Mouse (Mus musculus): Measurements from ENCODE around the gene Syk. TPM values are rescaled to one million over a fixed set of nuclear protein-coding genes. Genes with fewer than 3 reads are reported as not detected.

Gene Syk
- total RNA-seq, 1 experiment from 2014 or later: 3.4 TPM

DNA sequence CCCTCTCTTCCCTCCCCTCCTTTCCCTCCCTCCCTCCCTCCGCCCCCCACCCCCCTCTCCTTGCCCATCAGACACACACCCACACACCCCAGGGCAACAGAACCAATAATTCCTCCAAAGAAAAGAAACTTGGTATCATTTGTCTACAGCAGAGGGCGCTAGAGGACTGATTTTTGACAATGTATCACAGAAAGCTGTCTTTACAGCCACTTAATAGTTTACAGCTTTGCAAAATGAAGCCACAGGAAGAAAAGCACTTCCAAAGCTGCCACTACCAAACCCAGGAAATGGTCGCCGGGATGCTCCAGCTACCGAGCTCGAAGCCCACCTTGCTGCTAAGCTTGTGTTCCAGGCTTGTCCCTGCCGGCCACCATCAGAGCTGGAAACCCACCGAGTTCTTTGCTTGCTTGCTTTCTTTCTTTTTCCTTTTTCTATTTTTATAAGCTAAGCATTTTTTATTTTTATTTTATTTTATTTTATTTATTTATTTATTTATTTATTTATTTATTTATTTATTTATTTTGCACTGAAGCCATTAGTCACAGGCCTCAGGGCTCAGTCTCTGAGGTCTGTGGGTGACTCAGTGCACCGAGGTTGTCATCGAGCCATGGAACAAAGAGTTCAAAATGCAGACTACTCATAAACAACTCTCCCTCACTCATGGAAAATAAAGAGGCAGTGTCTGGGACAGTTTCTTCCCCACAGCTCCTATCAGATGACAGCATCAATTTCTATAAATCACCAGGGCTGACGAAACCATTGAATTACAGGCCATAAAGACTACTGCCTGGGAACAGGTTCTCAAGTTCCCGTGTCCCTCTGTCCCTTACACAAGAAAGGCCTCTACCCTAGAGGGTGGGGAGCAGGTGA is 68.6 kb downstream of the Syk start:
- DNase-seq: peak; percentile 35

- DNase-seq: no peak
These were observed 69.3 kb downstream of the Syk start for GRCm38 (mm10) chr13:52652253-52652628.

DNA sequence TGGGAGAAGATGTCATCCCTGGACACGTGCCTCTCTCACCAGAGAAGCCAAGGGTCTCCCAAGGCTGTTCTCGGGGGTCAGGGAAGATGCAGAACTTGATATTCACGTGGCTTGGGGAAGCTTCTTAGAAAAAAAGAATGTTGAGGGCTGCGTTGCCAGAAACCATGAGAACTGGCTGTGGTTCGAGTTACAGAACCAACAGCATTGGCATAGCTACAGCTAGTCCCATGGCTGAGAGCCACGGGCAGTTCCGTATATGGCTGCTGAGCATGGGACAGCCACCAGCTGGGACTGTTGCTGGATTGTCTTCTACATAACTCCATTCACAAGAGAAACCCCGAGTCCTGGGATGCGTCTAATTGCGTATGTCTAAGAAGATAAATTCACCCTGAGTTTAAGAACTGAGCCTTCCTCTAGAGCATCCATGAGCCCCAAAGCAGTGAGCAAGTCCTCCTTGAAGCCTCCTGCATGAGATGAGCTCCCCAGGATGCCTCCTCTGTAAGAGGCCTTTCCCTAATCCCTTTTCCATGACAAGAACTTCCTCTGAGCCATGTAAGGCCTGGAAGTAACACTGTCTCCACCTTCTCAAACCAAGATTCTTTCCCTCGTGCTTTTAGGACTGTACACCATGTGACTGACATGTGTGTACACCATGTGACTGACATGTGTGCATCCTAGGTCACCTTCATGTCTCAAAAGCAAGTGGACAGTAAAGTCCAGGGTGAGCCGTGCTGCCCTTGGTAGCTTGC is 71.3 kb downstream of the Syk start:
- DNase-seq: no peak

GRCm38 (mm10) chr13:52654830-52655308 is 71.9 kb downstream of the Syk start:
- no peak for DNase-seq

DNA sequence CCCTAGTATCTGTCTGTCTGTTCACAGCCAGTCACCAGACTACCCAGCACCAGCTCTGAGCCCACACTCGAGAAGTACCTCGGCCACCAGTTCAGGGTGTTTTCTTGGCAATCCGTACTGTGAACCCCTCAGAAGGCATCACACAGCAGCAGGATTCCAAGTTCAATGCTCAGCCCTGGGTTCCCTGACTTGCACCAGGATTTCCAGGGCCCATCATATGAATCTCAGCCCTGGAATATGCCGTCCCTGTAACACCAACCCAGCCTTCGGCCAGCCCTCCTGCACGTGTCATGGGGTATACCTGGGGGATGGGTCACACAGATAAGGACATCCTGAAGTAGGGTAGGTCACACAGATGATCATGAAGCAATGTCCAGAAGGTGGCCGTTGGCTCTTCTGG is 75.0 kb downstream of the Syk start:
- no peak for DNase-seq

- DNase-seq: peak; percentile 64
These were observed 75.5 kb downstream of the Syk start for GRCm38 (mm10) chr13:52658477-52658876.

GRCm38 (mm10) chr13:52659171-52659665 is 76.2 kb downstream of the Syk start:
- DNase-seq: no peak

- DNase-seq: peak; percentile 47
These were observed 86.9 kb downstream of the Syk start for GRCm38 (mm10) chr13:52669889-52670288.

- no peak for DNase-seq
These were observed 90.3 kb downstream of the Syk start for GRCm38 (mm10) chr13:52673272-52673671.

DNA sequence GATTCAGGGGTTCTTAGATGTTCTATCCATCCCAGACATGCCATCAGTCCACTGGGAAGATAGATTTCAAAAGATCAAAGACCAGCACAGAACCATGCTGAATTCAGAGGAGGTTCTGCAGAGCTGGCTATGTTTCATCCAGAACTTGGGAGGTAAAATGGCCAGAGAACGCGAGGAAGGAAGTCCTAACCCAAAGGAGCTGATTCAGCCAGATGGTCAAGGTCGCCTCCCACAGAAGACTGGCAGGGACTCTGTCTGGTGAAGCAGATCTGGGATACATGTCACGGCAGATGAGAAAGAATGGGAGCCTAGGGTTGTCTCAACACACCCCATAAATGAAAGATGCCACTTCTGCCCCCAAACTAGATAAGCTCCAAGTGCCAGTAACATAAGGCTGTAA is 90.9 kb downstream of the Syk start:
- peak; percentile 12 for DNase-seq

DNA sequence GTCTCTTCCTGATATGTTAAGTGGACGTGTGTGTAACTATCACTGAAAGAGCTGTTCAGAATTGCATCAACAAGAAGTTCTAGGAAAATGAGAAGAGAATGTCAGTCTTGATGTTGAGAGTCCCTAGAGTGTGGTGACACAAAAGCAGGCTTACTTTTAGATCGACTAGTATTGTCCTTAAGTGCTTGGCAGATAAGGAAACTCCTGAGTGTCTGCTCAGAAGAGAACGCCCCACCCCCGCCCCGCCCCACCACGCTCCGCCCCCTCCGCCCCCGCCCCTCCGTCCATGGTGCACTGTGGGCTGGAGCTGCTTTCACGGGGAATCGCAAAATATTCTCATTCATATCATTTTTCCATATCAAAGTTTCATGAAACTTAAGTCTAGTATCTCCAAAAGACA is 91.9 kb downstream of the Syk start:
- no peak for DNase-seq

- DNase-seq: no peak
These were observed 92.7 kb downstream of the Syk start for GRCm38 (mm10) chr13:52675526-52676294.

DNA sequence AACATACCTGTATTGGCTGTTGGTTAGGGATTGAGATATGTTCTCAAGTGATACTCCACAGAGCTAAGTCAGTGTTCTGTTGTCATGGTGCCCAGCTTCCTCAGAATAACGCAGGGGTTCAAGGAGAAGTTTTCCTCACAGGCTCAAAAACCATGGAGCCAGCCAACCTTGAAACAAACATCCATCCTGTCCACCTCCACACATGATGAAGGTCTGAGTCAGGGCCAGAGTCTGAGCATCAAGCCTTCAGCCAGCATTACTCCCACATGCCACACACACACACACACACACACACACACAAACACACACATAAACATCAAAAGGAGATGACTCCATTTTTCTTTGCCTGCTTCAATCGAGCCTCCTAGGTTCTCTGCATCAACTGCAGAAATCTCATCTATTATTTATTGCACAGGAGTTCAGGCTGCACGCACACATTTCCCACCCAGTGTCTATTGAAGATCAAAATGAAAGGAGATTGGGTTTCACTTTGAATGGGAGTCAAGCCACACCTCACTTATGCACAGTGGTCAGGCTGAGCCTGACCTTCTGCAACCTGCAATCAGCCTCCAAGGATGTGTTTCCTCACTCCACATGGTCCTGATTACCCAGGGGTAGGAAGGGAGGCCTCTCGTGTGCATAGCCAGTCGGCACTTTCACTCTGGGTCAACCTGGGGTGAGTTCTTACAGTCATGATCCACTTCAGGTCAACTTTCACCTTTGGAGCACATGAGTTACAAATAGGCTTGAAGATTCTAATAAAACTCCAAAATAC is 93.9 kb downstream of the Syk start:
- DNase-seq: peak; percentile 12

DNA sequence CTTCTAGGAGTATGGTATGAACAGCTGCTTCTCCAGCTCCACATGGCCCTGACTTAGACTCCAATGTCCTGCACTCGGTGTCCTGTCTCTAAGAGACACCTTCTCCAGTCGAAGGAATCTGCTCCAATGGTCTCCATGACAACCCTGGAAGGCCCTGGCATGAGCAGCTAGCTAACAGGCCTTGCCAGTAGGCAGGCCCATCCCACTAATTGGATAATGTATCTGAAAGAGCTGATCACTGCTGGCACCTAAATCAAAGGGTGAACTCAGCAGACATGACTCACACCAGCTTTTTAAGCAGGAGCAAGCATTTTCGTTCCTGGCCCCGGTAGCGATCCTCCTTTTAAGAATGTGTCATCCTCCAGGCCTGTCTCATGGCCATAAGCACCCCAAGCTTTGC is 96.9 kb downstream of the Syk start:
- peak; percentile 42 for DNase-seq

DNA sequence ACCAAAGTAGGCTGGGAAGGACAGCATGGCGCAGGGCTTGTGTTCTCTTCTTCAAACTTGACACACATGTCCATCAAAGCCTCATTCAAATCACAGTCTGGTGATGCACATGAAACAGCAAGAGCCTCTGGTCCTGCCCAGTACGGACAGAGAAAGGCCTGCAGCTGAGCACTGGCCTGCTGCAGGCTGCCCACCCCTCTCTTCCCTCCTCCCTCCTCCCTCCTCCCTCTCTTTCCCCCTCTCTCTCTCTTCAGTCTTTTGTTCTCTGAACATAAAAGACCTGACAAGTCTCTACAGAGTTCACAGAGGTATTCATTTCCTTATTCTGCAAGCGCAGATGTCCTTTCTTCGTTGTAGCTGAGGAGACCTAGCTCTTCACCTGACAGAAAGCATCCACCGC is 99.1 kb downstream of the Syk start:
- DNase-seq: no peak

DNA sequence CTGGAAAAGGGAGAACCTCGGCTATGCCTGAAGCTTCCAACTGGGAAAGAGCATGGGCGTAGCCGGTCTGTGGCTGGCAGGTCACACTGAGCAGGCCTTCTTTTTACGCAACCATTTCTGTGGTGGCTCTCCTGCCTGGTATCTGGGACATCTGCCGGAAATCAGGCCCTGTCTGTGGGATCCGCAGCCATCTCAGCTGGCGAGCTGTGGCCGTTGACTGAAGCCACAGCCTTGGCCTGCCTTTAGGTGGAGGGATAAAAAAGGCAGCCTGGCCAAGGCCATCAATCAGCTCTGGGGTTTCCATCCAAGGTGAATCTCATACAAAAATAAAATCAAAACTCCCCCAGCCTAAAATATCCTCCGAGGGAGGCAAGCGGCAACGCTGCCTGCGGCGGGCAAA is 107.5 kb downstream of the Syk start:
- DNase-seq: no peak

- no peak for DNase-seq
These were observed 109.3 kb downstream of the Syk start for GRCm38 (mm10) chr13:52692311-52692710.

DNA sequence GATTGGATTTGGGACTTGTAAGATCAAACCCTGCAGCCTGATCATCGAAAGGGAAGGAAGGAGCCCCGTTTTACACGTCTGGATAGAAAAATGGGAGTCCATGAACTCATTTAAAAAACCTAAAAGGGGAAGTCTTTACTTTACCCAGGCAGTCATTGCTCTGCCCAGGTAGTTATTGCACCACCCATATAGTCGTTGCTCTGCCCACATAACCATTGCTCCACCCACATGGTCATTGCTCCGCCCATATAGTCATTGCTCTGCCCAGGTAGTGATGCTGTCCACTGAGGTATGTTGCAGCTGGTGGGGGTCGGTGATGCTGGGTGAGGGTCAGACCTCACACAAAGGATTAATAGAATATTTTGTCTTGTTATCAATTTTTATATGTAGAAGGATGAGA is 111.9 kb downstream of the Syk start:
- no peak for DNase-seq
